Mouse (Mus musculus) v-Abl transformed pro-B cells (cell line): ENCODE measurements around the gene 1700018B08Rik.

Experiments
- in situ Hi-C, 2 experiments: fragments of 400-800 bp; cut with MboI; formaldehyde crosslinking; loops; one replicate each; pipeline ENCODE4 v1.15.1; 2025; ENCODE audit not compliant: unreplicated experiment in 2 of 2

Gene 1700018B08Rik

DNA sequence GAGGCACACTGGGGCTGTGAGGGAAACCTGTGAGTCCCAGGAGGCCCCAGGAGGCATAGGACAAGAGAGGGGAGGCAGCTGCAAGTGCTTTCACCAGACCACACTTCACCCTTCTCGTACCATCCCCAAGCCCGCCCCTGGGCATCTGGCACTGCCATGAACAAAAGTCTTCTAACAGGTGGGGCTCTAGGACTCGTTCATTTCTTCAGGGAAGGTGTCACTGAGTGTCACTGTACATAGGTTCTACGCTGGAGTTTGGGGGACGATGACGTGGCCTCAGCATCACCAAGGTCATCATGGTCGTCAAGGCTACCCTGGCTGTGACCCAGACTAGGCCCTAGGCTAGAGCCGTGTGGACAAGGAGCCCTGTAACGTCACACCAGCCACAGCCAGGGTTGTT, 16.4 kb downstream of the 1700018B08Rik start:
- in situ Hi-C loops = no loop called here

DNA sequence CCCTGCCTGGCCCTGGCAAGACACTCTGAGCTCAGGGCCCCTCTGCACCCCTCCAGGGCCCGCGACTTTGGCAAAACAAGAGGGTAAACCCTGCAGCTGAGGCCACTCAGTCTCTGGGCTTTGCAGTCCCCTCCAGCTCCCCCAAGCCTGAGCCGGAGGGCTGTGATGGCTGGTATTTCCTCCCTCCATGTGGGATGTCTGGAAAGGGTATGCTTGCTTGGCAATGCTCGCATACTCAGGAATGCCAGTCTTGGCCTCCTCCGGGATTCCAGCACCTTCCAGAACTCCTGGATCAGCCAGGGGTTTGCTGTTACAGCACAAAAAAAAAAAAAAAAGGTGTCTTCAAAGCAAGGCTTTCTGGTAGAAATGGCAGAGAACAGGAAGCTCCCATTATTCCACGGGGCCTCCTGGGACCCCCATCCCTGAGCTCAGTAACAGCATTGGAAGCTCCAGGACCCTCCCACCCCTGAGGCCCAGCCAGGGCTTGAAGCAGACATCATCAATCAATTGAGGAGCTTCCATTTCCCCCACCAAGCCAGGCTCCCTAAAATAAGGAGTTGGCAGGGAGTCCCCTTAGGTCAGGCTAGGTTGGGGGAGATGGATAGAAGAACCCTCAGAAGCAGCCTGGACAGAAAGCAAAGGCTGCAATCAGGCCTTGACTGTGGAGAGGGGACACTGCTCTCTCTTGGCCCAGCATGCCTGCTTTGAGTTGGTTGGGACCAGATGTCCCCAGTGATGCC, 17.1 kb downstream of the 1700018B08Rik start:
- in situ Hi-C loops = no loop called here

DNA sequence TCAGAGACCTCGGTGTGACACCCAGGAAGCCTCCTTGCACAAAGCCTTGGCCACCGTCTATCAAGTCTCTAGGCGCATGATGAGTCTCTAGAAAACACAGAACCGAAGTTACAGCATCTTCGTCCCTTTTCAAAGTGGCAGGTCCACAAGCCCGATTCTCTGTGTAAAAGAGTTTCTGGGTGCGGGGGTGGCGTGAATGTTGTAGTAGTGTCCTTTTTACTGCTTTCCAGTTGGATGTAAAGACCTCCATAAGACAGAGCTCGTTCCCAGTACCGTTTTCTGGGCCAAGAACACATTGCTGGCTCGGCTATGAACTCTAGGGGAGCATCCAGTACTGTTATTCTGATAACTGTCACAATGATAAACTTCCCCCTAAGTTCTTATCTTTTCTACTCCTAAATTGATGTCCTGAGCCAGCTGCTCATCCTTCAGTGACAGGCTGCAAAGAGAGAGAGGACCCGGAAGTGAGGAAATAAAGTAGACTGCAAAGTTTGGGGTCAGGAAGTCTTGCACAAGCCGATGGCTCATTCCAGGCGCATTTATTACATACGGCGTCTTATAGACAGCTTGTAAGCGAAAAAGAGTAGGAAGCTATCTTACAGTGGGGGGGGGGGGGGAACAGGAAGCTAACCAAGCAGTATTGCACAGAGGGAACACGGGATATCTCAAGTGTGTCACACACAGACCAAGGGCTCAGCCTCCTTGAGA, 18.9 kb downstream of the 1700018B08Rik start:
- in situ Hi-C loops = no loop called here

DNA sequence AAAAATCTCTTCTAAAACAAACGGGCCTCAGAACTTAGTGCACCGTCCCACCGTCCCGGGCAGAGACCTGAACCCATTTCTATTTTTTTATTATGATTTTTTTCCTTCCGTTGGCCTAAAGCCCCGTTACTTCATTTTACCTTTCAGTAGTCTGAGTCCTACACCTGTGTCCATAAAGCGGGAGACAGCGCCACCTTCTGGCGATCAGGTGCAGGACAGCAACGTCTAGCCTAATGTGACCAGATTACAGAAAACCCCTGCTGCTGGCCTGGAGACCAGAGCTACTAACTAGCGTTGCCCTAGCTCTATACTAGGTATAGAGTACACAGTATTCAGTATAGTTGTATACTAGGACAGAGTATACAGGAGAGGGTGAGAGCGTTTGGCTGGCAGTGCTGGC, 30.7 kb downstream of the 1700018B08Rik start:
- in situ Hi-C loops = loop anchor here (5.0 to 25.0 kb wide), 8 partner anchors 81 to 676 kb away; no protein-coding TSS in a partner anchor

DNA sequence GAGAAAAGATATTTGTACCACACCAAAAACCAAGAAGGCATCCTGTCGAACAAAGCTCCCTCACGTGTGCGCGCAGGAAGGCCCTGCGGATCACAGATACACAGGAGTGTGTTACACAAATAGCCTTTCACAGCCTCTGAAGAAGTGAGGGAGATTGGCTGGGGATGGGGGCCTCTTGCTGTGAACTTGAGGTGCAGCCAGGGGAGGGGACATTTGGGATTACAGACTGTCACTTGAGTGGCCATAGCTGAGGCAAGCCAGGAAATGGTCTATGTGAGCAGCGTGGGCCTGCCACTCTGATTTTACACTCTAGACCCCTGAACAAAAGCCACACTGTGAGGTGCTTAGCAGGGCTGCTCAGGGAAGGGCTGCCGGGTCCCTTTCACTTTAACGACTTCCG, 32.4 kb downstream of the 1700018B08Rik start:
- in situ Hi-C loops = loop anchor here (5.0 to 25.0 kb wide), 8 partner anchors 79 to 674 kb away; no protein-coding TSS in a partner anchor

DNA sequence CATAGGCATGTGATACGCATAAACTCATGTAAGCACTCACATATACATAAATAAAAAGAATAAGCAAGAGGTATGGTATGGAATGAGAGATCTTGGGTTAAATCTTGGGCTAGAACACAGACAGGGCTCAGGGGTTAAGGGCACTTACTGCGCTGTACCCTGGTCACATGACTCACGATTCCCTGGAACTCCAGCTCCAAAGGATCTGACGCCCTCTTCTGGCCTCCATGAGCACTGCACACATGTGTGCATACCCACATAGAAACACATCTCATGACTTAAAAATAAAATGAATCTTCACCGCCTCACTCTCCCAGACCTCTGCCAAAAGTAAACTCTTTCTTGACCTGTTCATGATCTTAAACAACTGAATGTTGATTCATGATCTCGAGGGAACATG, 46.5 kb downstream of the 1700018B08Rik start:
- in situ Hi-C loops = no loop called here

DNA sequence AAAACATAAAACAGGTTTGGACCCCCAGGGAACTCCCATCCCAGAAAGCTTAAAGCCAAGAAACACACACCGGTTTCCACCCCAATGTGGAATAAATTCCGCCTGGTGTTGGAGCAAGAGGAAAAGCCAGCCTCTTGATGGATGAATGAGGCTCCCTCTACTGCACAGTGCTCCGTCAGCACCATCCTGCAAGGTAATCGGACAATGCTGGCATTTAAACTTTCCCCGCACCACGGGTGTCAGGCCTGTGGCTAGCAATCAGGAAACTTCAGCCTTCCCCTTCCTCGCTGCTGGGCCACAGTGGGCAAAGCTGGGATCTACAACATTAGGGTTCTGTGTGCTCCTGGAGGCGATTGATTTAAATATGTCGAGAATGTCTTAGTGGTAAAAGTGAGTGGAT, 52.5 kb downstream of the 1700018B08Rik start:
- in situ Hi-C loops = no loop called here

DNA sequence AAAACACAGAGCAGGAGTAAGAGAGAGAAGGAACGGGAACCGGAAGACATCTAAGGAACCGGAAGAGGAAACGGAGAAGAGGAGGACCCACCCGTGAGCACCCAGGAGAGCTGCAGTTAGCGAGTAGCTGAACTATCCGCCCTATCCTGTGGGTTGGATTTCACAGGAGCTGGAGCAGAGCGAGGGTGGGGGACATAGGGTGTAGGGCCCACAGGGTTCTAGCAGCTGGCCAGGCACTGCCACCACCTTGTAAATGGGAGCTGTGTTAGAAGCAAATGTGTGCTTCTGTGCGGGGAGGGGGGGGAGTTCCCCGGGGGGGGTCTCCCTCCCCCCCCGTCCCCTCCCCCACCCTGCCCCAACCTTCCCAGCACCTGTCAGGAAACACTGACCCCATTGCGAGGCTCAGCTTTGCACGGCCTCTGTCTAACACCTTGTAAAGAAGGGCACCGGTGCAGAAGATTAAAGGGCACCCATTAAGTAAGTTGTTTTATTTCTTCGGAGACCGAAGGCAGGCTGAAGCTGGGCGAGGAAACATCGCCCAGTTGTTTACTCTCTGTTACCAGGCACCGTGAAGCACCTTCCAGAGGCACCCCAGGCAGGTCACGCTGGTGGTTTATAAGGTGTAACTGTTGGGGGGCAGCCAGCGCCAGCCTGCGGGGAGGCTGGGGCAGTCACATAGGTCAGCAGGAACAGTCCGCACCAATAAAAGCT, 59.9 kb downstream of the 1700018B08Rik start:
- in situ Hi-C loops = no loop called here
